Mouse (Mus musculus): ENCODE measurements at regions not wholly inside any gene's neighbourhood (a gene's known extent, or its start where the extent isn't known, plus 50 kb on each side); places are given as distances from the start of the nearest gene placed in this dataset.

DNA sequence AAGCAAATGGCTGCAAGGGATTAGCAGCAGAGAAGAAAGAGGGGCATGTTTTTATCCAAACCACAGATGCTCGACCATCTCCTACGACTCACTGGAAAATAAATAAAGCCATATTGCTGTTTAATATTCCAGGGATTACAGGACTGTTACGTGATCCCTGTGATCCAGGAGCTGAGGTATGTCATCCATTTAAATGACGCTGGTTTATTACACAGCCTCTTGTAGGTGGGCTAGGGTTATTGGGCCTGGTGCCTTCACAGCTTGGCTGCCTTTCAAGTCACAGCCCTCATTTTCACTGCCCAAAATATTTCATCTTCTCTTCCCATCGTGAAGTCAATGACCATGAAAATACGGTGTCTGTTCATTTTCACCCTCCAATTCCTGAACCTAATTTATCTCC lies 276.1 kb upstream of the Epha4 start:
- in situ Hi-C loops (cut with MboI, MseI), result loop anchor here (10.0 kb wide), 1 partner anchor 1604 kb away; no protein-coding TSS in a partner anchor

GRCm38 (mm10) chr1:77754326-77754725 lies 239.4 kb upstream of the Epha4 start:
- in situ Hi-C loops (cut with MboI, MseI), result no loop called here

DNA sequence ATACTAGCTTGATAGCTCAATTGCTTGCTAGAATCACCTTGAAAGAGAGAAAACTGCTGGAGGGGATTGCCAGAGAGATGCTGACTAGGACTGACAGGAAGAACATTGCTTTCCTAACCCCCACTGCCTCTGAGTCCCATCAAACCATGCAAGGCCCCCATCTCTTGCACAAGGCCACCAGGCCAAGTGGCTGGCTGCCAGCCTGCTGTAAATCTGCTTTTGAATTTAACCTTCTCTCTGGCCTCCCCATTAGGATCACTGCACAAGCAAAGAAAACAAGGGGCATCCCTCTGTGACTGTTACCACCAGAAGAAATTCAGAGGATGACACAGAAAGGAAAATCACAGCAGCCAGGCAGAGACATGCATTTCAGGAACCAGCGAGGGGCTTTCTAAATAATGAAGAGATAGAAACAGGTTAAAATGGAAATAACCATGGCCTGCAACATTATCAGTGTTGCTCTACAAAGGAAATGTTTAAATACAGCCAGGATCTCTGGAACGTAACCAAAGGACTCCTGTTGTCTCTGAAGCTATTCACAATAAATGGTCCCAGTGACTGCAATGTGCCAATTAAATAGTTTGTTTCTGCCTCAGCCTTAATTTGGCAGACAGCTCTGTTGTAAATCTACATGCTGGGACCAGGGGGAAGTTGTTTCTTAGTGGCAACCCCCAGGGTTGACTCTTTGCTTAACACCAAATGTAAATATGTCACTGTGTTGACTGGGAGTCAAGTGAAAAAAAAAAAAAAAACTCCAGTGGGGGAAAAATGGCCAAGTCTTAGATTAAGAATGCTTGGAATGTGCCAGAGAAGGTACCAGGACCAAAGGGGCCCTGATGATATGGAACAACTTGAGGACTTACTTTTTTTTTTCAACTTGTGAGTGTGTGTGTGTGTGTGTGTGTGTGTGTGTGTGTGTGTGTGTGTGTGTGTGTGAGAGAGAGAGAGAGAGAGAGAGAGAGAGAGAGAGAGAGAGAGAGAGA lies 233.9 kb upstream of the Epha4 start:
- in situ Hi-C loops (cut with MboI, MseI), result no loop called here

GRCm38 (mm10) chr1:77732099-77732498 lies 217.2 kb upstream of the Epha4 start:
- in situ Hi-C loops (cut with MboI, MseI), result no loop called here

DNA sequence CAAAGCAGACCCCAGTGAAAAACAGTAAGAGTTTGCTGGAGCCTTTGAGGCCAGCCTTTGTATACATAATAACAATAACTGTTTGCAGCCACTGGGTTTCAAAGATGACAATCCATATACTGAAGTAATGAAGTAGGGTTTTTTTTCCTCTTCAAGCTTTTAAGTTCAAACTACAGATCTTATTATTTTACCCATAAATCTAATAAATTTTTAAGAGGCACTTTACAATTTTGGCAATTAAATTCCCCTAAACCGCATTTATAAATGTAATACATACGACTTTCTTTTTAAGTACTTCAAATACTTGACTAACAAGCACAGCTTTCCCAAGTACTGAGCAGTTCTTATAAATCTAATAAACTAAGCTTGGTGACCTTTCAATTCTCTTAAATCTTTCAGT lies 212.7 kb upstream of the Epha4 start:
- in situ Hi-C loops (cut with MboI, MseI), result no loop called here

DNA sequence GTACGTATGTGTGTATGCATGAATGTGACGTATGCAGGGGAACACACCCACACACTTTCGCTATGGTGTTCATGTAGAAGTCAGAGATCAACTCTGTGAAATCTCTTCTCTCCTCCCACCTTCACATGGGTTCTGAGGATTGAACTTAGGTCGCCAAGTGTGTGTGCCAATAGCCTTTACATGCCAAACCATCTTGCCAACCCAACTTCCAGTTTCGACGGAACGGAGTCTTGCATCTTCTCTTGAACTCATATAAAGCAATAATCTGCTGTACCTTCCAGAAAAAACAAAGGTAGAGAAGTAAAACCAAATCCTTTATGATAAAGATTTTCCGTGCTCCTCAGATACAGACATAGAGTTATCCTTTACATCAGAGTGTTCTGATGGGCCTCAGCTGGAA lies 208.4 kb upstream of the Epha4 start:
- in situ Hi-C loops (cut with MboI, MseI), result no loop called here

GRCm38 (mm10) chr1:77720859-77721258 lies 206.0 kb upstream of the Epha4 start:
- in situ Hi-C loops (cut with MboI, MseI), result no loop called here

DNA sequence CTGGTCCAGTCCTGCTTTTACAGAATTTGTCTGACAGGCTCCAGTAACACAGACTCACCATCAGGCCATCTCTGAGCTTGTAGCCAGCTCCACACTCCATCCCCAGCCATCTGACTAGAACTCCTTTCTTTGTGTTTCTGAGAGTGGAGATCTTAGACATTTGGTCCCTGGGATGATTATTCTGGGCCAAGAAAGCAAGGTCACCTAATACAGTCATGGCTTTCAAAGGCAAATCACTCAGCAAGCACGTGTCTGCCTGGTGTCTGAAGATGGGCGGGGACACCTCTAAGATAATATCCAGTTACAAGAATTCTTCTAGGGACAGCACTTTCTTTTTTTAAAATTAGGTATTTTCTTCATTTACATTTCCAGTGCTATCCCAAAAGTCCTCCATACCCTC lies 198.1 kb upstream of the Epha4 start:
- in situ Hi-C loops (cut with MboI, MseI), result no loop called here

- in situ Hi-C loops (cut with MboI, MseI), result no loop called here
Observed at GRCm38 (mm10) chr1:77708202-77709020, 193.5 kb upstream of the Epha4 start.

DNA sequence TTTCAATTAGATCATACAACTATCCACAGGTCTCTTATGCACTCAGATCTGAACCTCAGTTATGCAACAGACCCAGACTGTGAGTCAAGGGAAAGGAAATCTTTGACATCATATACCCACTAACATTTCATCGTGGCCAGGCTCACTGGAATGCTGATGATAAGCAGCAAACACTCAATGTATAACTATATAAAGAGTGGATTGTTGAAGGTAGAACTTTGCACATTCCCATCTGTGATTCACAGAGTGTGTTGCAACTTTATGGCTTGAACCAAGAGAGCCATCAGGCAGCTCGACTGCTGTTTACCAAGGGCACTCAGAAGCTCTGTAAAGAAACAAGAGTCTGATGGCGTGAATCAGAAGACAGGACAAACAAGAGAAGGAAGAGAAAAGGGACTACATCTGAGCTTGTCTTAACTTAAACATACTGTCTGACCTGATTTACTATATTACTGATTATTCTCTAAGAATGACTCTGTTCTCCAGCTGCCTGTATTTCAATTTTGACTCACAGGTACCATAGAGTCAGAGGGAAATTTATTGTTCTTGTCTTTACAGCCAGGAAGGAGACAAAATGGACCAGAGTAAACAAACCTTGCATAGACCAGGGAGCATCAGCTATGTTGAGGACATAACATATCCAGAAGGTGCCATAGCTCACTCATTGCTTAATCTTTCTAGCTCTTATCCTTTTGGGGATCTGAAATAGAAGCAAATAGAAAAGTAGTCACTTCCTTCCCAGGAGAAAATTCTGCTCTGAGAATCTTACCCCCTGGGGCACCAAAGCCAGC lies 180.5 kb upstream of the Epha4 start:
- in situ Hi-C loops (cut with MboI, MseI), result no loop called here

- in situ Hi-C loops (cut with MboI, MseI), result no loop called here
Observed at GRCm38 (mm10) chr1:77663345-77663744, 148.5 kb upstream of the Epha4 start.

- in situ Hi-C loops (cut with MboI, MseI), result no loop called here
Observed at GRCm38 (mm10) chr1:77660436-77660835, 145.5 kb upstream of the Epha4 start.

DNA sequence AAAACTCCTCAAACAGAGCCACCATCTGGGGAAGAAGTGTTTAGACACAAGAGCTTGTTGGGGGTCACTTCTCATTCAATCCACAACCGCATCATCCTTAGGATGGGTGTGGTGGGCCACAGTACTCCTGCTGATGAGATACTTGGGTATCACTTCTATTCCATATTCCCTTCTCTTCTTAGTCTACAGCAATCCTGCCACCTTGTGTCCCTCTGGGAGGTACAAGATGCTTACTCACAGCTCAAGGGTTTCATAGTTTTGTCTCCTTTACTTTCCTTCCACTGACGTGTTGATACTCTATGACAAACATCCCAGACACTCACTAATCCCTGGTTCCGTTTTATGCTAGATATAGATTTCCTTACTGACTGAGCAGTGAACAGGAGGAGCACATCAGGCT lies 122.1 kb upstream of the Epha4 start:
- in situ Hi-C loops (cut with MboI, MseI), result no loop called here

GRCm38 (mm10) chr1:77629496-77630281 lies 114.8 kb upstream of the Epha4 start:
- in situ Hi-C loops (cut with MboI, MseI), result no loop called here

DNA sequence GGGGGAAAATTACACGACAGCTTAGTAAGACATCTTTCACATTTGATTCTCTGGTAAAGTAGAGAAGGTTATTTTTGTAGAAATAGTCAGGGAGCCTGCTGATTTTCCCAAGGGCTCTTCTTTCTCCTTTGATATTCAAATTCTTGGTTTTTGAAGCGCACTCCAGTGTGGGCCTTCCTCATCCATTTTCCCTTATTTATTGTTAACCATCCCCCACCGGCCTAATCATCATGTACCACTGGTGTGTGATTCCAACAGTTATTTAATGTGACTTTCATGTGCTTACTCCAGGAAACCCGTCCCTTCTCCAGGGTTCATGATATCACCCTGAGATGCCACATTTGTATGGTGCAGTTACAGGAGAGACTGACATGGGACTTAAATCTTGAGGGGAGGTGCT lies 114.0 kb upstream of the Epha4 start:
- in situ Hi-C loops (cut with MboI, MseI), result no loop called here

GRCm38 (mm10) chr1:77617490-77617889 lies 102.6 kb upstream of the Epha4 start:
- in situ Hi-C loops (cut with MboI, MseI), result loop anchor here (10.0 kb wide), 1 partner anchor 1083 kb away; no protein-coding TSS in a partner anchor

DNA sequence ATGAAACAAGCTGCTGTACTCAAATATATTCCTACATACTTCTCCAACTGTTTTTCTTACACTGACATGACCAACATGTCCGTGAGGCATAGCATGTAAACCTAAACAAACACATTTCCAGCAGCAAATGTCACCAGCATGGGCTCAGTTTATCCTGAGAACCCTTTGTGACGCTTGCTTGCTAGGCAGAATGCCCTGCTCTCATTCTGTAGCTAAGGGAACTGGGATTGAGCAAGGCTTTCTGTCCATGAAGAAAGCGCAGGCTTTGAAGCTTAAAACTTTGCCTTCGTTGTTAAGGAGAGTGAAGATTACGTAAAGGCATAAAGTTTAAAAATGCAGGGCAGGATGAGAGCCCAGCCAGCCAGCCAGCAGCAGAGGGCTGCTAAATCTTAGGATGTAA lies 85.6 kb upstream of the Epha4 start:
- in situ Hi-C loops (cut with MboI, MseI), result no loop called here

- in situ Hi-C loops (cut with MboI, MseI), result no loop called here
Observed at GRCm38 (mm10) chr1:77592649-77593048, 77.8 kb upstream of the Epha4 start.

DNA sequence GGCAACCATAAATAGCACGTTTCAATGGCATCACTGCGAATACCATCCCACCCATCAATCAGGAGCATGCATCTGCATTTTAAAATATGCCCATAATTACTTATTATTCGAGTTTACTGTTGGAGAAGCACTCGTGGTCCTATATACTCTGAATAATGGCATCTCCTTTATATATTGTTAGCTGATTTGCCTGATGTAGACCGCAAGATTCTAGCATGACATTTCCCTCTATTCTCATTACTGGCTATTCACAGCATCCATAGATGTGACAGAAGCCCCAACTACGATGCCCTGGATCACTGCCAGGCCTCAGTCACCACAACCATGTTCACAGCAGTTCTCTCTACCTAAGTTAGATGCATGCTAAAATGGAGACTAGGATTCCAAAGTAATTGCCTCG lies 77.4 kb upstream of the Epha4 start:
- in situ Hi-C loops (cut with MboI, MseI), result no loop called here

DNA sequence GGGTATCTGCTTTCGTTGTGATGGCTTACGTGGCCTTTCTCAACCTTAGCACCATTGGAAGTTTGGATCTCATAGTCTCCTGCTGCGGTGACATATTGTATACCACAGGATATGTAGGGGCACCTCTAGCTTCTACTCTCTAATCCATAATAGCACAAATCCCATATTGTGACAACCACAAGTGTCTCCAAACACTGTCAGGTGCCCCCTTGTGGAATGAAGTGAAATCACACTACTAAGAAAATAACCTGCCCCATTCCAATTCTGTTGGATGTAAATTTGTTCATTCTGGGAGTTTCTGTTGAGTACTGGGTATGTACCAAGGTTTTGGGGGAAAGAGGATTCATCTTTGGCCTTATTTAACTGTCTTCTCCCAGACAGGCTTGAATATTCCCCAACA lies 74.5 kb upstream of the Epha4 start:
- in situ Hi-C loops (cut with MboI, MseI), result no loop called here

DNA sequence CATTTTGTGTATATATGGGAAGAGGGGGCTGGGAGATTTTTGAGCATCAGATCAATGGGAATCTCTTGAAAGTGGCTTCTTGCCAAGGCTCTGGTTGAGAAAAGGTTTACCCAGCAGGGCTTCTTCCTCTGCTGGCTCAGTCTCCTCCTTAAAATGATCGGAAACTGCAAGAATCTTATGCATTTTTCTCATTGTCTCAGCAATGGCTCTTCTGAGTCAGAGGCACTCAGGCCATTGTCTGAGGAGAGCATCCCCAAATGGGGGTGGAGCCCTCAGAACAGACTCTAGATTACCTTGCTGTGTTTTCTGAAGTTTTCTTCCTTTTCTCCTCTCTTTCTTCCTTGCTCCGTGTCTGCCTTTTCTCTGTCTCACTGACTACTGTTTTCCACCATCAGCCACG lies 70.6 kb upstream of the Epha4 start:
- in situ Hi-C loops (cut with MboI, MseI), result no loop called here
